Mouse (Mus musculus) G1E (cell line): Measurements from ENCODE around the gene Tmem115.

Source experiments
- CTCF ChIP-seq: IDR thresholded peaks from 2 replicates; pipeline ENCODE4 v1.5.1; 2012; ENCODE audit warnings: low read depth, low read length, inconsistent platforms, mixed read lengths
- GATA1 ChIP-seq: IDR thresholded peaks from 2 replicates; pipeline ENCODE4 v1.6.1; 2012; ENCODE audit warnings: borderline replicate concordance, low read length, inconsistent platforms, mixed read lengths

DNA sequence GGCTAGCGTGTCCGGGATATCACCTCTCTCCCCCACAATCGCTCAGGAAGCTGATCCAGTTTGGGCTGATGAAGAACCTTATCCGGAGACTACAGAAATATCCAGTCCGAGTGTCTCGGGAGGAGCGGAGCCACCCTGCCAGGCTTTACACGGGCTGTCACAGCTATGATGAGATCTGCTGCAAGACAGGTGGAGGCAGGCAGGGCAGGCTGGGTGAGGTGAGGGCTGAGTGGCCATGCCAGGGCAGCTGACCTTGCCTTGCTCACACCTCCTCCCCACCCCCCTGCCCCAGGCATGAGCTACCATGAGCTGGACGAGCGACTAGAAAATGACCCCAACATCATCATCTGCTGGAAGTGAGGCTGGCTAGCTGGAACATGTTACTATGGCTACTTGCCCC lies 11.5 kb downstream of the Tmem115 start:
- TF ChIP-seq CTCF (no peak), GATA1 (no peak)
